Mouse (Mus musculus) stomach, adult 2 months (tissue): Measurements from ENCODE around the gene Rab3ip. TPM values are rescaled to one million over a fixed set of nuclear protein-coding genes. Genes with fewer than 3 reads are reported as not detected.

Source experiments
- polyA plus RNA-seq: library from polyadenylated mRNA; depleted of rRNA; stranded (reverse); fragments of >200 nt; gene quantifications from 2 replicates; pipeline ENCODE4 v1.2.3, GENCODE M21; 2012; rRNA removed

The Rab3ip gene
- polyA plus RNA-seq: 32.4 and 58.0 TPM in 2 replicates

DNA sequence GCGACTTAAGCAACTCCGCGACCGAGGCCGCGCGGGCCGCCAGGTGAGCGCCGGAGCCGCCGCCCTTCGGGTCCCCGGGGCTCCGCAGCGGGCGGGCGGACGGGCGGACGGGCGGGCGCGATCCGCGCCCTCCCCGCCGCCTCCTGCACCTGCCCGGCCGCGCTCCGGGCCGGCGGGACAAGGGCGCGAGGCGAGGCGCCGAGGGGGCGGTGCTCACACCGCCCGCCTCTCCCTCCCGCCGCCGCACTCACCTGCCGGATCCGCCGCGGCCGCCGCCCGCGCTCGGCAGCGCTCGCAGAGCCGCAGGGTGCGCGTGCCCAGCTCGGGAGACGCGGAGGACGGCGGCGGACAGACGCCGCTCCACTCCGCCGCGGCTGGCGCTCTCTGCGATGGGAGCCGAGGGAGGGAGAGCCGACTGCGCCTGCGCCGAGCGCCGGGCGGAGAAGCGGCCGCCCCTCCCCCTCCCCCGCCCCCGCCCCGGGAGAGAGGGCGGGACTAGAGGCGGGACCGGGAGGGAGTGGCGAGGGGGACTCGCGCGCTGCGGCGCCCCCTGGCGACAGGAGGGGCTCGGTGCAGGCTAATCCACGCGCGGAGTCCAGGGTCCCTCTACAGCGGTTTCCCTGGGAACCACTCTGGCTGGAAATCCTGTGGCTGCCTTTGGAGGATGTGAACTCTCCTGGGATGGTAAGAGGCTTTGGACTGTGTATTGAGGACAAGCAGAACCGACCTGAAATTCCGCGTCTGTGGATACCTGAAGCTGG, at the start of gene Rab3ip:
Gene Rab3ip (minus strand): TSS at position 761 of the 761 bp plus-strand sequence.

DNA sequence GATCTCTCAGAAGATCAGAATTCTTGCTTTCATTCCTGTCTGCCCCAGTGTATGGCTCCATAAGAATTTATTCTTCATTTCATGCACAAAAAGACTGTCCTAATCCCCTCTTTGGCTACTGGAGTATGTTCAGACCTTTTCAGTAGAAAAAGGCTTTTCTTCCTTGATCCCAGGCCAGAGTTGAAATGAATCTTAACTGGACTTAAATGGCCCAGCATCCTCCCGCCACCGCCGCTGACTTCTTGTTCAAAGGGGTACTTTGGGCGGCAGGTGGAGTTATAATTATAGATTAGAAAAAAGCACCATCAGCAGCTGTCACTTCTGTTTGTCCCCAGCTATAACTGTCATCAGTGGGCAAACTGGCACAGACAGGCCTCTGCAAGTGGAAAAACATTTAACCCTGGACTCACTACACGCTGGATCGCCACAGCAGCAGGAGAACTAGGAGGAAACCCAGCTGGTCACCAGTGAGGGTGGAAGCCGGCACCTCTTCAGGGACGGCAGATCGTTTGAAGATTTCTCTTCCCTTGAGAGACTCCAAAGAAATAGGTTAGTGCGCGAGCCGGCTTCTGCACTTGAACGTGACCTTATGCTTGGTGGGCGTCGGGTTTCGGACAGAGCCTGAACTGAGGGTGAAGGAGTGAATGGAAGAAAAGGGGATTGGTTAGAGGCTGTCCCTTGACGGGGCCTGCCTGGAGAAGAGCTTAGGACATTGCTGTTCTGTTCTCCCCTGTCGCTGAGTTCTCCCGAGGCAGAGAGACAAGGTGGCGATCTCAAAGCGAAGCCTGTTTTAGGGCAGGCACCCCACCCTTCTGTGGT, 35.9 kb upstream of the Rab3ip start, which contains the start of gene Best3:
Gene Best3 (plus strand): TSS at position 51 of the 819 bp plus-strand sequence.

DNA sequence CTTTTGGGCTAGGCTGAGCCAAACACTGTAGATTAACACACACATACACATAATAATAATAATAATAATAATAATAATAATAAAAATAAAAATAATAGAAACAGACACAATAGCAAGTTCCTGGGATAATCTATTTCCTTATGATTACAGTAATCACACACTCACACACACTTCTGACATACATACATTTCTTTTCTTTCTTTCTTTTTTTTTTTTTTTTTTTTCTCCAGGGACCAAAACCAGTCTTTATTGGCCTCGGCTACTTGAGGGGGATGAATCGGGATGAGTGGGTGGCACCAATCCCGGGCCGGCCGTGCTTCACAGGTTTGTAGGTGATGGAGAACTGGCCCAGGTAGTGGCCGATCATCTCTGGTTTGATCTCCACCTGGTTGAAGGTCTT, 21.9 kb upstream of the Rab3ip start, which contains the start of gene Gm10271:
Gene Gm10271 (minus strand): TSS at position 101 of the 400 bp plus-strand sequence.

GRCm38 (mm10) chr10:116896336-116897177, 54.0 kb downstream of the Rab3ip start, which contains the start of gene Myrfl:
Myrfl (minus strand) TSS chr10:116896919.

Other genes with a start within 250 kb of the Rab3ip start
- not detected in 2 replicates for gene Myrfl, start 53.9 kb downstream of the Rab3ip start, polyA plus RNA-seq
- not detected in 2 replicates for gene Gm10271, start 21.8 kb upstream of the Rab3ip start, polyA plus RNA-seq
- gene Best3, start 35.5 kb upstream of the Rab3ip start, polyA plus RNA-seq: 0.06 and 0.08 TPM in 2 replicates
- gene Lrrc10, start 94.6 kb upstream of the Rab3ip start, polyA plus RNA-seq: not detected in 2 replicates
- 9.3 and 12.3 TPM in 2 replicates for gene Cct2, start 113.0 kb upstream of the Rab3ip start, polyA plus RNA-seq
- gene Frs2, start 197.8 kb upstream of the Rab3ip start, polyA plus RNA-seq: 1.7 and 2.3 TPM in 2 replicates